Mouse (Mus musculus) adipocyte (in vitro differentiated cells): ENCODE data around the gene Rpsa.

Source experiments
- DNase-seq: peaks from one replicate; pipeline ENCODE4 v3.0.0-alpha.2; 2016; ENCODE audit warnings: low spot score

Gene Rpsa

GRCm38 (mm10) chr9:120171295-120171694, 43.8 kb downstream of the Rpsa start:
- DNase-seq: peak; percentile 37

- no peak for DNase-seq
These were observed 47.1 kb downstream of the Rpsa start for GRCm38 (mm10) chr9:120174436-120175137.

- no peak for DNase-seq
These were observed 51.3 kb downstream of the Rpsa start for GRCm38 (mm10) chr9:120178813-120179212.
